Mouse (Mus musculus) erythroblast, embryonic 14.5 days (primary cell): Measurements from ENCODE around the gene Slc35b2. TPM values are rescaled to one million over a fixed set of nuclear protein-coding genes. Genes with fewer than 3 reads are reported as not detected.

Experiments
- H3K27me3 ChIP-seq: 2 replicates; pipeline ENCODE4 v1.6.1; 2012; ENCODE audit warnings: inconsistent platforms; ENCODE audit not compliant: control insufficient read depth
- H3K36me3 ChIP-seq: 2 replicates; pipeline ENCODE4 v1.6.1; 2012; ENCODE audit warnings: mild to moderate bottlenecking, inconsistent platforms; ENCODE audit not compliant: control insufficient read depth
- H3K4me1 ChIP-seq: 2 replicates; pipeline ENCODE4 v1.6.1; 2012; ENCODE audit warnings: inconsistent platforms; ENCODE audit not compliant: control insufficient read depth
- H3K4me3 ChIP-seq: replicated peaks from 2 replicates; pipeline ENCODE3; 2012; ENCODE audit warnings: moderate library complexity, mild to moderate bottlenecking, inconsistent platforms
- H3K9me3 ChIP-seq: 2 replicates; pipeline ENCODE4 v1.6.1; 2012; ENCODE audit warnings: low read length, inconsistent platforms, mixed read lengths; ENCODE audit not compliant: control insufficient read depth
- GATA1 ChIP-seq: IDR thresholded peaks from 2 replicates; pipeline ENCODE4 v1.6.1; 2012; ENCODE audit warnings: low read length, inconsistent platforms, mixed read lengths
- TAL1 ChIP-seq: IDR thresholded peaks from 3 replicates; pipeline ENCODE4 v1.6.1; 2012; ENCODE audit warnings: low read length, inconsistent platforms, mixed read lengths
- polyA plus RNA-seq: library from polyadenylated mRNA; stranded (reverse); fragments of >175 nt; gene quantifications from 2 replicates; pipeline ENCODE4 v1.2.3, GENCODE M21; 2012

Gene Slc35b2
- polyA plus RNA-seq, 1 experiment: 1.7 TPM

GRCm38 (mm10) chr17:45544001-45544872 is 19.4 kb upstream of the Slc35b2 start:
- no peak for TF ChIP-seq TAL1
- TF ChIP-seq GATA1: no peak
- Histone ChIP-seq H3K4me1 (no peaks in the 10 kb centered on the region), H3K4me3 (no peak overlapping the region), H3K9me3 (peaks cover 5% of the 10 kb centered on the region; the same call in 1 of the 2 replicates), H3K36me3 (no peaks in the 10 kb centered on the region), H3K27me3 (peaks cover 94% of the 10 kb centered on the region)

- TF ChIP-seq GATA1 (no peak), TAL1 (no peak)
- H3K4me1 ChIP-seq: no peaks in the 10 kb centered on the region; the same call in 1 of the 2 replicates
- peaks cover 94% of the 10 kb centered on the region for H3K27me3 ChIP-seq
- H3K9me3 ChIP-seq: peaks cover 5% of the 10 kb centered on the region; the same call in 1 of the 2 replicates
- H3K36me3 ChIP-seq: no peaks in the 10 kb centered on the region
- H3K4me3 ChIP-seq: no peak overlapping the region
These were observed 18.8 kb upstream of the Slc35b2 start for GRCm38 (mm10) chr17:45544873-45545277.

GRCm38 (mm10) chr17:45545278-45545961 is 18.3 kb upstream of the Slc35b2 start:
- no peak overlapping the region for H3K4me3 ChIP-seq
- no peak for TF ChIP-seq GATA1
- TF ChIP-seq TAL1: no peak
- peaks cover 5% of the 10 kb centered on the region; the same call in 1 of the 2 replicates for H3K9me3 ChIP-seq
- H3K4me1 ChIP-seq: no peaks in the 10 kb centered on the region; the same call in 1 of the 2 replicates
- no peaks in the 10 kb centered on the region for H3K36me3 ChIP-seq
- peaks cover 96% of the 10 kb centered on the region for H3K27me3 ChIP-seq

GRCm38 (mm10) chr17:45546941-45547340 is 16.7 kb upstream of the Slc35b2 start:
- Histone ChIP-seq H3K27me3 (peaks cover 99% of the 10 kb centered on the region), H3K36me3 (no peaks in the 10 kb centered on the region), H3K9me3 (peaks cover 5% of the 10 kb centered on the region; the same call in 1 of the 2 replicates), H3K4me3 (no peak overlapping the region), H3K4me1 (peaks cover 1% of the 10 kb centered on the region)
- TF ChIP-seq GATA1 (no peak), TAL1 (no peak)

- H3K4me3 ChIP-seq: no peak overlapping the region
- peaks cover 96% of the 10 kb centered on the region for H3K27me3 ChIP-seq
- H3K9me3 ChIP-seq: peaks cover 5% of the 10 kb centered on the region; the same call in 1 of the 2 replicates
- peaks cover 2% of the 10 kb centered on the region for H3K4me1 ChIP-seq
- no peaks in the 10 kb centered on the region for H3K36me3 ChIP-seq
- TF ChIP-seq TAL1 (no peak), GATA1 (no peak)
These were observed 16.0 kb upstream of the Slc35b2 start for GRCm38 (mm10) chr17:45547461-45548190.

- H3K36me3 ChIP-seq: no peaks in the 10 kb centered on the region
- no peak for TF ChIP-seq GATA1
- TF ChIP-seq TAL1: no peak
- no peak overlapping the region for H3K4me3 ChIP-seq
- peaks cover 2% of the 10 kb centered on the region for H3K4me1 ChIP-seq
- H3K27me3 ChIP-seq: peaks cover 94% of the 10 kb centered on the region
- peaks cover 5% of the 10 kb centered on the region; the same call in 1 of the 2 replicates for H3K9me3 ChIP-seq
These were observed 14.8 kb upstream of the Slc35b2 start for GRCm38 (mm10) chr17:45548541-45549512.

GRCm38 (mm10) chr17:45549617-45550181 is 14.0 kb upstream of the Slc35b2 start, which contains the start of gene Tmem151b:
TSS of gene Tmem151b (minus strand) at chr17:45549677.
- H3K4me3 ChIP-seq: no peak within 1 kb of the TSS
- TF ChIP-seq GATA1 (no peak), TAL1 (no peak)
- peaks cover 5% of the 10 kb centered on the region; the same call in 1 of the 2 replicates for H3K9me3 ChIP-seq
- H3K27me3 ChIP-seq: peaks cover 91% of the 10 kb centered on the region
- H3K4me1 ChIP-seq: peaks cover 2% of the 10 kb centered on the region
- H3K36me3 ChIP-seq: no peaks in the 10 kb centered on the region
